Mouse (Mus musculus) layer of hippocampus, adult 18-20 months (tissue): ENCODE data around the gene Ctbp2. TPM values are rescaled to one million over a fixed set of nuclear protein-coding genes. Genes with fewer than 3 reads are reported as not detected.

Source experiments
- DNase-seq, 2 experiments: peaks; one replicate each; pipeline ENCODE4 v3.0.0; 2022; ENCODE audit warnings: low spot score in 2 of 2
- long read RNA-seq: library from polyadenylated mRNA; stranded (forward); transcript quantifications from one replicate; pipeline ENCODE4 v2.0.0, GENCODE M21; 2021
- total RNA-seq, 2 experiments: library from RNA; stranded (reverse); gene quantifications; 2 replicates each; pipeline ENCODE4 v1.2.3; 2021

Ctbp2 gene
- total RNA-seq, result 10 to 100 TPM; 55.5 to 61.8 TPM
- long read RNA-seq, transcript Ctbp2-201 (11 exons, 2,321 nt), result major isoform, 8 of 22 reads
- long read RNA-seq, partial matches to known transcripts, result 4 of 22 reads
- long read RNA-seq, other reads (novel, unspliced or antisense), result 7 of 22 reads

DNA sequence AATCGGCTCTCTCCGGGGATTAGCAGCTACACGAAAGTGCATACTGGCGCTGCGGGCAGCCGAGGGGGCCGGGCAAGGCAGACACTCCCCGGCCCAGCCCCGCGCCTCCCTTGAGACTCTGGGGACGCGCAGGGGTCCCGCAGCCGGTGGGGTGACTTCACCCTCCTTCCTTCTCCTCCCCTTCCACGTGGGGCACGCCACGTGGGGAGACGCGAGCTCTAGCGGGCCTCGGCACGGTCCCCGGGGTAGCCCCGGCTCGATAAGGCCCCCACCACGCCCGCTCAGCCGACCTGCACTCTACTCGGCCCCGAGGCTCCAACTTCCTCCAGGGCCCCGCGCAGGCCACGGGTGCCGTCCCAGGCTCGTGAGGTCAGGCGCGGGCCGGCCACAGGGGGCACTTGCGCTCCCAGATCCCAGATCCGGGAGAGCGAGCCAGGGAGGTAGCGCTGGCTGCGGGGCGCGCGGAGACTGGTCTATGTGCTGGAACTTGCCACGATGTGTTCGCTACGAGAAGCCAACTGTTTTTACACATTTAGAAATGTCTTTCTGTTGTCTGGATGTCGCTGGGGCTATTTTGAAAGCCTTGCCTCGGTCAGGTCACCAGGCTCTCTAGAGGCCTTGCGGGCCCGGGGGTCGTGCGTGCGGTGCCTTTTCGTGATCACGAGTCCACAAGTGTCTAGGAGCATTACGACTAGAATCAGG, at the start of gene Ctbp2:
TSS of gene Ctbp2 (minus strand) at position 356 of the 702 bp plus-strand sequence.
- peak; percentile 32 to 57 for DNase-seq

GRCm38 (mm10) chr7:133171403-133172032, 47.4 kb upstream of the Ctbp2 start:
- DNase-seq, result no peak

DNA sequence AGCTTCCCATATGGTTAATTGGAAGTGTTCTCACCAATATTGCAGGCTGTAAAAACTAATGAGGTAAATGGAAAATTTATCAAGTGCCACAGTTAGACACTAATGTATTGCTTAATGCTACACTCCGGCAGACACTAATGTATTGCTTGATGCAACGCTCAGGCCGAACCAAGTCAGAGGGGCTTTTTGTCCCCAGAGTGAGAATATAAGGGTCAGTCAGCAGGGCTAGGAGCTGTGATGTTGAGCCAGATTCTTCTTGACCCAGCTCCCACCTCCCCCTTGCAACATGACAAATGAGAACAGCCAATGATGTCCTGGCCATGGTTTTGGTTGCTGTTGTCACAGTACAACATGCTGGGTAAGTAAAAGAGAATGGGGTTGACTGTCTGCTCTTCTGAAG, 44.8 kb upstream of the Ctbp2 start:
- no peak for DNase-seq

DNA sequence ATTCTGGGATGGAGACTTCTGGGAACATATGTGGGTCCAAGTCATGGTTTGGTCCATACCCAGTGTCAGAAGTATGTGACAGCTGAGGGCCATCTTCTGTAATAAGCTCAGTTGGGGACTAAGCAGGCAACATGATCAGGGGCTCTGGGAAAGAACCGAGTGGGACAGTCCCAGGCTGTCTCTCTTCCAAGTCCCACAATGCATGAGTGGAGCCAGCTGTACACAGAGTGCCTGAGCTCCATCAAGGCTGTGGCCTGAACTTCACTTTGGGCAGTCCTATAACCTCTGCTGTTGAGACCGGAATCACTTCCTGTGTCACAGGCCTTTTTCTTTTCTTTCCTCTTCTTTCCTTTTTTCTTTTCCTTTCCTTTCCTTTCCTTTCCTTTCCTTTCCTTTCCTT, 43.7 kb upstream of the Ctbp2 start:
- no peak for DNase-seq

- DNase-seq, result peak in 1 of 2 experiments; percentile 28
Measured at GRCm38 (mm10) chr7:133164770-133165169, 40.6 kb upstream of the Ctbp2 start.

DNA sequence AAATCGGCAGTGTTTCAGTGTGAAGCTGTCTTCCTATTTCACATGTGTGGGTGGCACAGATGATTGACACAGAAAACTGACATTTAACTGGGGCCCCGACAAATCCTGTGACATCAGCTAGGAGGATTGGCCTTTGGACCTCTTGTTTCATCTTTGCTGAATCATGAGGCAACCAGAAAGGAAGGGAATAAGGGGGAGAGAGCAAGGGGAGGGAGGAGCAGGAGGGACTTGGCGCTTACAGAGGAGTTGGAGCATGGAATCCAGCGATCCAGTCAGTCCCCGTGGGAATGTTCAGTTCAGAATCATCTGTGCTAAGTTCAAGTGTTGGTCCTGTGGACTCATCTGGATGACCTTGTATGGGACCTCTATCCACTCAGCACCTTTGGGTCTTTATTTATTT, 38.9 kb upstream of the Ctbp2 start:
- peak in 1 of 2 experiments; percentile 10 for DNase-seq

- DNase-seq, result no peak
Measured at GRCm38 (mm10) chr7:133162131-133162530, 38.0 kb upstream of the Ctbp2 start.

DNA sequence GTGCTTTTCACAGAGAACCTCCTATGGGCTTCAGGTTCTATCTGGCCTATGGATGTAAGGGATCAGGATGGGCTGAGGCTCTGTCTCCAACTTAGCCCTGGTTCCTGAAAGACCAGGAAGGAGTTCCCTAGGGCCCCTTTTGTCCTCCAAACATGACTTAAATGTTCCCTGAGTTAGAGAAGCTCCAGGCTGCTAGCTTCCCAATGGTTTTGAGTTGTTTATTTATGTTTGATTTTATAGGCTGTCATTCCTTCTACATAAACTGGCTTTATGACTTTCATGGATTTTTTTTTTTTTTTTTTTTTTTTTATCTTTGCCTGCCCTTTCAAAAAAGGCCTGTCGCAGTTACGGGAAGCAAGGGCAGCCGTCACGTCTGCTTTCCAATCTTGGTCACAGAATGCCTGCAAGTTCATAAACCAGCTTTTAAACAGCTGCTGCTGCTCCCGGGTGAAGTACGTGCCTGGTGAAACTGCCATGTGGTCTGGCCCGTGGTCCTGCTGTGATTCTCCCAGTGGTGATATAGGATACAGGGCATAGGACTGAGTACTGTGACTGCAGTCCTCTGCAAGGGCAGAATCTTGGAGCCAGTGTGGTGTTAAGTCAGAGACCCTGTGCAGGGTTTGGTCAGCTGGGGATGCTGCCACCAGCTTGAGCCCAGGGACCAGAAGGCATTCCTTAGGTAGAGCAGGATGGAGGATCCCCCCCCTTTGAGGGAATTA, 37.4 kb upstream of the Ctbp2 start:
- DNase-seq, result no peak

- DNase-seq, result no peak
Measured at GRCm38 (mm10) chr7:133159519-133159918, 35.4 kb upstream of the Ctbp2 start.

GRCm38 (mm10) chr7:133155621-133156020, 31.5 kb upstream of the Ctbp2 start:
- no peak for DNase-seq

GRCm38 (mm10) chr7:133154846-133155245, 30.7 kb upstream of the Ctbp2 start:
- no peak for DNase-seq

- no peak for DNase-seq
Measured at GRCm38 (mm10) chr7:133139689-133140336, 15.7 kb upstream of the Ctbp2 start.

DNA sequence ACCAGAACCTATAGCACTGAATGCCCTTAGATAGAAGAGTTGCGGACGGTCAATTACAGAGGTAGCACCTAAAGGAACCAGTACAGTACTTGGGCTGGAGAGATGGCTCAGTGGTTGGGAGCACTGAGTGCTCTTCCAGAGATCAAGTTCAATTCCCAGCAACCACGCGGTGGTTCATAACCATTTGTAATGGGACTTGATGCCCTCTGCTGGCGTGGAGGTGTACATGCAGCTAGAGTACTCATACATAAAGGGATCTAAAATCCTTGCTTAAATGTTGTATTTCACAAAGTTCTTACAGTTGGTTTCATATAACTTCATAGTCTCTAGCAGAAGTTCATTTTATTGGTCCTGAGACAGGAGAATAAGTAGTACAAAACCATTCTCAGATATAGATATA, 9.4 kb upstream of the Ctbp2 start:
- no peak for DNase-seq

- no peak for DNase-seq
Measured at GRCm38 (mm10) chr7:133132702-133133101, 8.5 kb upstream of the Ctbp2 start.

DNA sequence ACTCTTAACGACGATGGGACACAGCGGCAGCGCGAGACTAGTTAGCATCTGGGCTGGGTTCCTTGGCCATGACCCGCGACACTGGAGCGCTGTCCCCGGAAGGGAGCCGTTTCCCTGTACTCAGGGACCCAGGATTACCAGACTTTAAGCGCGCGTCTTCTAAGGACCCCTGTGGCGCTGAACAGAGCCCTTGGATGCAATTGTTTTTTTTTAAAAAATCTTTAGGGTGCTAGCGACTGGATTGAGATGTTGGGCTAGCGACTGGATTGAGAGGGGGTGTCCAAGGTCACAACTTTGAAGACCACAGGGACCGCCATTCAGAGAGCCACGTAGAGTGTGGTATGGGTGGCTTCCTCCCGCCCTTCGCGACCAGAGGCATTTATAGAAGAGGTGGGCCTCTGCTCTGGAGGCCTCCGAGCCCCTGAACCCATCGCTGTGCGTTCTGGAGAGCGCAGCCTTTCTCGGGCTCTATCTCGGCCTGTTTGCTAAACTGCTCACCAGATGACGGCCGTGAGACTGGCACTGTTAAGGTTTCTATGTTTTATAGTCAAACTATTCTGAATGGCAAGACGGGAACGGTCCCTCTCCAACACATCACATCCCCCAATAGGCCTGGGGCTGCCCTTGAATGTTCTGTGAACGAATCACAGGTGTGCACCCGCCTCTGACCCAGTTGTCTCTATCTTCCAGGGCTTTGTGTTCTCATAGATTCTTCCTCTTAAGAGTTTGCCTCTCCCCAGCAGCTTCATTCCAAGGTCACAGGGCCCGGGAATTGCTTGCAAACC, 739 bp upstream of the Ctbp2 start:
- DNase-seq, result no peak

- DNase-seq, result peak; percentile 16 to 42
Measured at GRCm38 (mm10) chr7:133123244-133123998, 733 bp downstream of the Ctbp2 start, which contains the start of gene Fgfr2. Fgfr2 (minus strand) TSS chr7:133123350.

DNA sequence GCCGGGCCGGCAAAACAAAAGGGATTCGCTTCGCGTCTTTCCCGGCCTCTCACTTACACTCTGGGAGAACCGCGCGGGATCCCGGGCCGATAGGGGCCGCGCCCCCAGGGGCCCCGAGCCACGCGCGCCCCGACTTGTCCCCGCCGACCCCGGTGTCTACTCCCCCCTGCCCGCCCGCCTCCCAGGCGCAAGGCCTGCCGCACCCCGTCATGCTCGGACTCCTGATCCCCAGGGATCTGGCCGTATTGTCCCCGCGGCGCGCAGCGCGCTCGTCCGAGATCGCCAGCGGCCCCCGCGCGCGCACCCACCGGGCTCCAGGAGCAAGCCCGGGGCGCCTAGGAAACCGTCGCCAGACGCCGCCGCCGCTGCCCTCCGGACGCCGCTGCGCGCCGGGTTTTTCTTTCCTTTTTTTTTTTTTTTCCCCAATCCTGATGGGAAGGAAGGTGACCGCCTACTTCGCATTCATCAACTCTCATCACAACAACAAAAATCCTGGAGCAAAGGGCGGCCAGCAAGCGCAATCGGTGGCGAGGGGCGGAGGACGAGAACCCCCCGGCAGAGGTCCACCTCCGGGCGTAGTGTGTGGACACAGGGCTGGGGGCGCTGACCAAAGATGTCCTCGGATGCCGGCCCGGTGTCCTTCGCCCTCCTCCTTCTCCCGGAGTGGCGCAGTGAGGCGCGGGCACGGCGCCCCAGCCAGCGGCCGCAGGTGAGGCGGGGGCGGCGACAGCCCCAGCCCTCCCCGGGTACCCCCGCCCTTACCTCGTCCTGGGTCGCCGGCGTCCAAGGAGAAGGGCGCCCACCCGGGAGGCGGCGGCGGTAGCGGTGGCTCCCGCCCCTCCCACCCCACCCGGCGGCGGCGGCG, 1.5 kb downstream of the Ctbp2 start:
- peak; percentile 12 to 45 for DNase-seq

DNA sequence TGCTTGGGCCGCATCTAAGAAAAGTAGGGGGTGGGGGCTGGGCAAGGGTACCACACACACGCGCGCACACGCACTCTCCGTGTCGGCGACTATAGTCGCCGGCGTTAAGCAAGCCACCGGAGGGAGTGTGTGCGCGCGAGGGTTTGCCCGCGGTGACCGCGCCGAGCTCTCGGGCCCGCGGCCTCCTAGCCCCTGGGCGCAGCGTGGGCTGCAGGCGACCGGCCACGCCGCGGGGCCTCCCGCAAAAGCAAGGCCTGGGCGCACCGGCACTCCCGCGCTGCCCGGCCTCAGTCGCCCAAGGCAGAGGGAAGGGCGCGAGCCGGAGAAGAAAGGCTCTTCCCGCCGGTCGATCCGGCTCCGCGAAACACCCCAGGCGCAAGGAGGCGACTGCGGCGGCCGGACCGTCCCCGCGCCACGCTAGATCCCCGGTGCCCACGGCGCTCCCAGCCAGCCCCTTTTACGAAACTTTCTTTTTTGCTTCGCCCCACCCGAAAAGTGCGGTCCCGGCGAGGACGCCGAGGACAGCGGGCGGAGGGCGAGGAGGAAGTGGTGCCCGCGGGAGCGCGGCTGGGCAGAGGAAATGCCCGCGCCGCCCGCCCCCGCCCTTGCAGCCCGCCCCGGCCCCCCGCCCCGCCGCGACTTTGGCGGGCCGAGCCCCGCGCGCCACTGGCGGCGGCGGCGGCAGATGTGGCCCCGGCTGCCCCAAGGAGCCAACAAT, 2.3 kb downstream of the Ctbp2 start:
- peak in 1 of 2 experiments; percentile 23 for DNase-seq
